Mouse (Mus musculus): ENCODE measurements at regions not wholly inside any gene's neighbourhood (a gene's known extent, or its start where the extent isn't known, plus 50 kb on each side); places are given as distances from the start of the nearest gene placed in this dataset.

- no peak for DNase-seq (ENCODE audit: low read depth, low spot score)
Observed at GRCm38 (mm10) chr2:30743976-30744620, 59.4 kb downstream of the 1700001O22Rik start.

DNA sequence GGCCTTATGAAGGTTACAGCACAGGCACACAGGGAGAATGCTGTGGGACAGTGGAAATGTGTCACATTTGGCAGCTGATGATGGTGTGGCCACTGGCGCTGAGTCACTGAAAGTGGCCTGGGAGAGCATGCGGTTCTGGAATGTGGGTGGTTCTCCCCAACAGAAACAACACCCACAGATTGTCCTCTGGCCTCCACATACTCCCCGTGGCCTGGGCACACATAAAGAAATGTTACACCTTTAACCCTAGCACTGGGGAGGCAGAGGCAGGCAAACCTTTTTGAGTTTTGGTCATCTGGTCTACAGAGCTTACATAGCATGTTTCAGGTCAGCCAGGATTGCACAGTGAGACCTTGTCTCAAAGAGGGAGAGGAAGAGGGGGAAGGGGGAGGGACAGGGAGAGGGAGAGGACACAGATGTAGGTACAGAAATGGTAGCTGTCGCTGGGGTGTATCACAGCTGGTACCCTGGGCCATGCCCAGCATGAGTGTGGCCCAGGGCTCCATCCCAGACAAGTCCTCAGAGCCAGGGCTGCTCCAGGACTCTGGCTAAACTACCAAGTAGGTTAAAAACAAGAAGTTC is 60.1 kb downstream of the 1700001O22Rik start:
- DNase-seq (ENCODE audit: low read depth, low spot score): no peak

DNA sequence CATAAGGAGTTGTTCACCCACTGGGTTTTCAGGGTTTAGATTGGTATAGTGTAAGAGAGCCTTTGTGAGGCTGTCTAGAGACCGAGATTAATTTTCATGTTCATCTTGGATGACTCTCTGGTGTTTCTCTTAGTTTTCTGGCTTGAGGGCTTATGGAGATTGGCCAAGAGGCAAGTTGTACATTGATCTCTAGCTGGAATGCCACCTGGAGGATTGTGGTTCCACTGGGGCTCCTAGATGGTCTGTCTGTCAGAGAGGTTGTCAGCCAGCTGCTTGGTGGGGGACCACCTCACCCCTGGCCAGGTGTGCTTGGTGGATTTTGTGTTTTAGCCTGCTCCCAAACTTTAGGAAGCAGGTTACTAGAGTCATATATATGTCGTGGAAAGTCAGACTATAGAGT is 62.0 kb downstream of the 1700001O22Rik start:
- DNase-seq (ENCODE audit: low read depth, low spot score): no peak

GRCm38 (mm10) chr2:30737759-30738158 is 65.7 kb downstream of the 1700001O22Rik start:
- no peak for DNase-seq (ENCODE audit: low read depth, low spot score)

GRCm38 (mm10) chr2:30736705-30737104 is 66.8 kb downstream of the 1700001O22Rik start:
- no peak for DNase-seq (ENCODE audit: low read depth, low spot score)

GRCm38 (mm10) chr2:30736236-30736635 is 67.2 kb downstream of the 1700001O22Rik start:
- DNase-seq (ENCODE audit: low read depth, low spot score): no peak

GRCm38 (mm10) chr2:30733853-30734252 is 69.6 kb downstream of the 1700001O22Rik start:
- DNase-seq (ENCODE audit: low read depth, low spot score): no peak

DNA sequence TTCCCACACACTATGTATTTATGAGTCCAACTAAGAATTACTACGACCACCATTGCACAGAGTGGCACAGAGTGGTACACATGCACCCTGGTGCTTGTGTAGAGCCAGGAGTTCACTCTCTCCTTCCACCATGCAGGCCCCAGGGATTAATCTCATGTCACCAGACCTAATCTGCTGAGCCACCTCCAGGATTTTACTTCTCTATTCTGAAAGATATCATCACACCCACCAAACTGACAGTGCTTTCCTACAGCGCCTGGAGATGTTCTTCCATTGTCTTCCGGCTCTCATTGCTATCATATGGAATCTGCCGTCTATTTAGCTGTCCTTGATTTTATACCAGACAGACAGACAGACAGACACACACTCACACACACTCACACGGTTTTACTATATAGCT is 71.6 kb downstream of the 1700001O22Rik start:
- no peak for DNase-seq (ENCODE audit: low read depth, low spot score)

DNA sequence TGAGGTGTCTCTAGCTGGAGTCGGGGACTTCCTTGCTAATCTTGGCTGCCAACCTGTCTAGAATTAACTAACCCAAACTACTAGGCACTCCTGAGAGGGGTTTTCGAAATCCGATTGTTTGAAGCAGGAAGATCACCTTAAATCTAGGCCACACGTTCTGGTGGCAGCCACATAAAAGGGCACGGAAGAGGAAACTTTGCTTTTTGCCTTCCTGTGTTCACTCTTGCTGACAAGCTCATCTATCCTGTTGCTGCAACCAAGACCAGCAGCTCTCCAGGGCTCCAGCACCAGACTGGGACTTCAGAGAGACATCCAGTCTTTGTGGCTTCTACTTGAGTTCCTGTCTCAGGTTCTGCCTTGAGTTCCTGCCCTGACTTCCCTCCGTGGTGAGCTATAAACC is 75.5 kb downstream of the 1700001O22Rik start:
- peak; percentile 66 for DNase-seq (ENCODE audit: low read depth, low spot score)

GRCm38 (mm10) chr2:30725601-30726489 is 77.6 kb downstream of the 1700001O22Rik start:
- DNase-seq (ENCODE audit: low read depth, low spot score): no peak

DNA sequence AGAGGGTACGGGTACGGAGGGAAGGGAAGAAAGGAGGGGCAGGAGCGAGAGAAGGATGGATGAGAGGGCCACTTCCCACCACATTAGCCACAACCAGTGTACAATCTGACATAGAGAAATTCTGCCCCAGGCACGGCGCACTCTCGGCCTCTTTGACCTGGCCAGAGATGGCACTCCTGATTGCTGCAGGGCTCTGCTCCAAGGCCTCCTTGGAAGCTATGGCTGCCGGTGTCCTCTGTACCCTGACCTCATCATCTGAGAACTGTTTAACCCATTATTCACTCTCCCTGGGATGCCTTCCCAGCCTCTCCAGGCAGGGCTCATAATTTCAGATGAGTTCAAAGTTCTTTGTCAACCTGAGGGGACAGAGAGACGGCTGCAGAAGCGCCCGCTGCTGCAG is 78.3 kb downstream of the 1700001O22Rik start:
- DNase-seq (ENCODE audit: low read depth, low spot score): no peak

GRCm38 (mm10) chr2:30724521-30724920 is 78.9 kb downstream of the 1700001O22Rik start:
- no peak for DNase-seq (ENCODE audit: low read depth, low spot score)

- no peak for DNase-seq (ENCODE audit: low read depth, low spot score)
Observed at GRCm38 (mm10) chr2:30723059-30723587, 80.3 kb downstream of the 1700001O22Rik start.

DNA sequence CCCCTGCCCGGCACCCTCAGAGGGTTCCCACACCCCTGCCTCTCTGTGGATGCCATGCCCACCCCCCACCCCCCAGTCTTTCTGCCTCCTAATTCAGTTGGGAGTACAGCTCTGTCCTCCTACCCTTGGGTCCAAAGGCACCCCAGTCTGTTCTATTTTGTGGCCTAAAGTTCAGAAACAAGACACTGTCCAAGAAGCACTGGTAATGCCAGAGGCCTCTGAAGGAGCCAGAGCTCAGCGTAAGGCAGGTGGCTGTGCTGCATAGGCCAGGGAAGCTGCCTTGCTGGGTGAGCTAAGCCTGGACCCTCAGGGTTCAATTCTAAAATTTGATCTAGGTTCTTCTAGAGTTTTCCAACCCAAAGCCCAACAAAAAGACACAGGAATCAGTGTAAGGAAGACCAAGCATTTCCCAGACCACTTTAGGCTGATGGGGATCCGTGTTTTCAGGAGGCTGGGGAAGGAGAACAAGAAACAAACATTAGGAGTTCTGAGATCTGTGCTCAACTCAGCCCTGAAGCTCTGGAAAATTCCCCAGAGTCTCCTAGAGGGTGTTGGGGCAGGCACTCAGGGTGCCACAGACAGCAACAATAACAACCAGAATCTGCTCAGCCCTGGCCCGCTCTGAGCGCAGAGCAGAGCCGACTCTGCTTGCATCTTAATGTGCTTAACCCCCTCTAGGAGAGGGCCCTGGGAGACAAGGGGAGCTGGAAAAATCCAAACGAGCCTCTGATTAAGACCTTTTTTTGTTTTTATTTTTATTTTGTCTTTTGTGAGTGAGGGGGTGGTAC is 81.0 kb downstream of the 1700001O22Rik start:
- no peak for DNase-seq (ENCODE audit: low read depth, low spot score)

- DNase-seq (ENCODE audit: low read depth, low spot score): no peak
Observed at GRCm38 (mm10) chr2:30721473-30722262, 81.8 kb downstream of the 1700001O22Rik start.

- DNase-seq (ENCODE audit: low read depth, low spot score): no peak
Observed at GRCm38 (mm10) chr2:30721048-30721461, 82.4 kb downstream of the 1700001O22Rik start.

DNA sequence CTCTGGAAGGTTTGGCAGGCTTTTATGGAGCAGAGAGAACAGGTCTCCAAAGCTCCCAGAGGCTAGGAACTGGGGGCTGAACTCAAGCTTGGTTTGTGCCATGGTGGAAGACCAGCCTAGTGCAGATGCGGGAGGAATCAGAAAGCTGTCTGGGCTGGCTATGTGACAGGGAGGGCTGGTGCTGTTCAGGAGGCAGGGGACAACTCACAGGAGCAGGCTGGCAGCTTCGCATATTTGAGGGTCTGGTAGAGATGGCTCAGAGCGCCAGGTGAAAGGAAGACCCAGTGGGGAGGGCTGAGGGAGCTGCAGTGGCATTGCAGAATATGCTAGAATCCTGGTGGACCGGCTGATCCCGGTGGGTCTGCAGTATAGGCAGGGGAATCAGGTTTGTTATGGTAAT is 83.2 kb downstream of the 1700001O22Rik start:
- DNase-seq (ENCODE audit: low read depth, low spot score): no peak

- no peak for DNase-seq (ENCODE audit: low read depth, low spot score)
Observed at GRCm38 (mm10) chr2:30719611-30720290, 83.7 kb downstream of the 1700001O22Rik start.

- DNase-seq (ENCODE audit: low read depth, low spot score): peak; percentile 74
Observed at GRCm38 (mm10) chr2:30718741-30719381, 84.6 kb downstream of the 1700001O22Rik start.

DNA sequence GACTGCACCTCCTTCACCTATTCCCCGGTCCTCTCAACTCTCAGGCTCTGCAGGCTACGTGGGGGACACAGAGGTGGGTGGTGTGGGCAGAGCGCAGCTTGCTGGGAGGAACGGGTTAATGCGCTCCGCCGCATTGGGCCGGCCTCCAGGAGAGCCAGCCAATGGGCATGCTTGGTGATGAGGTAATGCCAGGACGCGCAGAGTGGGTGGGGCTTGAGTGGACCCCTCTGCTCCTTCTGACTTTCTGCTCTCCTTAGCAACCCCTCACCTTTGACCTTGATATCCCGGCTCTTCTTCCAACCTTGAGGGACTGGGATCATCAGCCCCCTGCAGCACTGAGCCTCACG is 85.2 kb downstream of the 1700001O22Rik start:
- peak; percentile 73 for DNase-seq (ENCODE audit: low read depth, low spot score)

Data from CD4-positive helper T cell, adult 2 months (primary cell).